Comparison of ENCODE assay signal across 14 mouse cellular contexts in genomic region chr9:50742744-50743143, GRCm38 (mm10). TPM values are rescaled to one million over a fixed set of nuclear protein-coding genes. Genes with fewer than 3 reads are reported as not detected.
"Had no signal": no experiment of that assay in that cellular context is flagged by ENCODE, and none has a peak within 500 bp of the region (broad histone marks: within the 10 kb centered on the region; RNA-seq: fewer than 3 reads in every experiment).

No protein-coding gene starts in this region.

- H3K36me3 ChIP-seq: limb, embryonic 12.5 days; liver, embryonic 13.5 days; lung, embryonic 15.5 days; midbrain, embryonic 13.5 days; stomach, embryonic 15.5 days had no signal

- H3K4me1 ChIP-seq: stomach, embryonic 15.5 days had no signal

- H3K27me3 ChIP-seq: limb, embryonic 12.5 days; lung, embryonic 15.5 days; stomach, embryonic 15.5 days had no signal

- H3K9ac ChIP-seq: limb, embryonic 12.5 days; liver, embryonic 13.5 days; liver, postnatal 0 days; lung, embryonic 15.5 days; midbrain, embryonic 13.5 days; stomach, embryonic 15.5 days had no signal

- H3K4me3 ChIP-seq: layer of hippocampus, adult 2 months; limb, embryonic 12.5 days; liver, embryonic 13.5 days; lung, embryonic 15.5 days; midbrain, embryonic 13.5 days; stomach, embryonic 15.5 days had no signal

- DNase-seq: kidney, postnatal 4 days; liver; liver, embryonic 13.5 days; liver, postnatal 0 days; right cerebral cortex, postnatal 14 days; thymus, adult 2 months; thymus, postnatal 25 days had no signal

- H3K27ac ChIP-seq: layer of hippocampus, adult 2 months; limb, embryonic 12.5 days; liver, embryonic 13.5 days; lung, embryonic 15.5 days; midbrain, embryonic 13.5 days; stomach, embryonic 15.5 days had no signal

- ATAC-seq: liver, postnatal 0 days; midbrain, embryonic 13.5 days had no signal

- H3K9me3 ChIP-seq: limb, embryonic 12.5 days; liver, embryonic 13.5 days; lung, embryonic 15.5 days; midbrain, embryonic 13.5 days; stomach, embryonic 15.5 days had no signal

- H3K4me2 ChIP-seq: limb, embryonic 12.5 days; liver, embryonic 13.5 days; lung, embryonic 15.5 days; midbrain, embryonic 13.5 days; stomach, embryonic 15.5 days had no signal

RNA-seq across cellular contexts. Expression of gene Hspb2, which starts 9.4 kb away (rescaled TPM):
- total RNA-seq: megakaryocyte progenitor cell, adult 5-6 weeks had no signal
- polyA plus RNA-seq: neural tube, embryonic 14.5 days had no signal
